In the genomic region with DNA sequence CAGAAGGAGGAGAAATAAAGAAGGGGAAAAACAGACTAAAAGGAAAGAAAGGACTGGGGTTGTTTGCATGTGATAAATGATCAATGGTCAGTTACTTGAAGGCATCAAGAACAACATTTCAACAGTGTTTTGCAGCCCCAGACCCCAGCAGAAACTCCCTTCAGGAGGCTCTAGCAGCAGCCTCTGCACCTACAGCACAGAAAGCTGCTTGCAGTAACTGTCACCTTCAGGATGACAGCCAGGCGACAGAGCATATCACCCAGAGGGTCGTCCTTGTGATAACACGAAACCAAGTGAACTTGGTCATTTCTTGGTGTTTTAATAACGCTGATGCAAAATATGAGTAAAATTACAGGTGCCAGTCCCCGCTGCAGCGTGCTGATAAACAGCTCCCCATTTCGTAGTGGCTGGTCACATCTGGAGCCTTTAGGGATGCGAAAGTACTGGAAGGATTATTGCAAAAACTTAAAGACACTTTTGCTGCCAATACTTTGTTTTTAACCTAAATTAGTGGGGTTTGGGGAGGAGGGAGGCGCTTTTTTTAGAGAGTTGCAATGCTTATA, we compare ENCODE assay signal across 8 mouse cellular contexts. TPM values are rescaled to one million over a fixed set of nuclear protein-coding genes. Genes with fewer than 3 reads are reported as not detected.
DNase-seq lines count a peak whose midpoint lies in the region; ATAC-seq and TF ChIP-seq lines count a peak whose summit lies in the region.
"Had no signal": no experiment of that assay in that cellular context is flagged by ENCODE, and none has a peak within 500 bp of the region (broad histone marks: within the 10 kb centered on the region; RNA-seq: fewer than 3 reads in every experiment).

No protein-coding gene starts in this region.

- H3K9me3 ChIP-seq in midbrain, embryonic 16.5 days (replicated peaks; ENCODE audit: control insufficient read depth, low read length, poor library complexity, severe bottlenecking) = no peaks in the 10 kb centered on the region
- no peaks in the 10 kb centered on the region for H3K9me3 ChIP-seq in stomach, postnatal 0 days (ENCODE audit: control insufficient read depth, low read length)
- H3K9me3 ChIP-seq: neural tube, embryonic 12.5 days had no signal

- peak overlapping the region; percentile 43 for H3K4me2 ChIP-seq in midbrain, embryonic 16.5 days (ENCODE audit: low read length)
- no peak overlapping the region; the same call in 1 of the 2 replicates for H3K4me2 ChIP-seq in stomach, postnatal 0 days (replicated peaks; ENCODE audit: low read depth)
- H3K4me2 ChIP-seq: neural tube, embryonic 12.5 days had no signal

- H3K27me3 ChIP-seq in midbrain, embryonic 16.5 days (ENCODE audit: control insufficient read depth, insufficient read depth, low read depth, low read length) = no peaks in the 10 kb centered on the region
- no peaks in the 10 kb centered on the region for H3K27me3 ChIP-seq in stomach, postnatal 0 days (ENCODE audit: control insufficient read depth, insufficient read depth, low read length)
- H3K27me3 ChIP-seq: neural tube, embryonic 12.5 days had no signal

- H3K27ac ChIP-seq in midbrain, embryonic 16.5 days (ENCODE audit: low read length) = peak overlapping the region; percentile 71
- no peak overlapping the region for H3K27ac ChIP-seq in stomach, postnatal 0 days (replicated peaks)
- H3K27ac ChIP-seq: neural tube, embryonic 12.5 days had no signal

- peak overlapping the region; percentile 9 for H3K4me3 ChIP-seq in midbrain, embryonic 16.5 days (ENCODE audit: low read depth, low read length)
- H3K4me3 ChIP-seq in stomach, postnatal 0 days (ENCODE audit: low read depth, low read length) = no peak overlapping the region
- H3K4me3 ChIP-seq: neural tube, embryonic 12.5 days had no signal

- no peaks in the 10 kb centered on the region for H3K36me3 ChIP-seq in midbrain, embryonic 16.5 days (ENCODE audit: control insufficient read depth, insufficient read depth, low read length)
- H3K36me3 ChIP-seq in stomach, postnatal 0 days (ENCODE audit: control insufficient read depth, insufficient read depth, low read length) = no peaks in the 10 kb centered on the region
- H3K36me3 ChIP-seq: neural tube, embryonic 12.5 days had no signal

- peak; percentile 76 for ATAC-seq in midbrain, embryonic 16.5 days
- ATAC-seq in stomach, postnatal 0 days (ENCODE audit: low FRiP score, low TSS enrichment) = no peak; the same call in 1 of the 2 replicates

- TF ChIP-seq CTCF in stomach, postnatal 0 days (IDR thresholded peaks at IDR 0.05; ENCODE audit: low read depth) = no peak

- TF ChIP-seq EP300 in stomach, postnatal 0 days (optimal IDR thresholded peaks at IDR 0.05) = no peak

- DNase-seq in adrenal gland, adult 2 months = peak; percentile 61
- DNase-seq in c-Kit-positive CD71-positive TER-119-positive erythroid progenitor cells, embryonic 14.5 days (ENCODE audit: low spot score) = peak; percentile 49
- peak; percentile 46 to 50 for DNase-seq in gastrocnemius, adult 8-10 months (ENCODE audit: low spot score in 2 of 2)
- DNase-seq in hindlimb bud, embryonic 11.5 days (ENCODE audit: extremely low spot score, low read depth, low spot score) = peak; percentile 54
- DNase-seq in liver = peak; percentile 51
- peak; percentile 49 for DNase-seq in stomach, postnatal 0 days (ENCODE audit: low spot score)

- H3K9ac ChIP-seq in midbrain, embryonic 16.5 days (ENCODE audit: low read depth, low read length) = no peak overlapping the region
- H3K9ac ChIP-seq in stomach, postnatal 0 days (ENCODE audit: low read length) = no peak overlapping the region
- H3K9ac ChIP-seq: neural tube, embryonic 12.5 days had no signal

- 20% methylated on average over 9 of the region's 9 CpGs for WGBS in midbrain, embryonic 16.5 days
- WGBS in stomach, postnatal 0 days = 12% methylated on average over 9 of the region's 9 CpGs

- peaks cover 20% of the 10 kb centered on the region for H3K4me1 ChIP-seq in midbrain, embryonic 16.5 days (ENCODE audit: control insufficient read depth, insufficient read depth, low read length)
- H3K4me1 ChIP-seq in stomach, postnatal 0 days (replicated peaks; ENCODE audit: control insufficient read depth, insufficient read depth) = 0 out of 2 replicates have a peak, but pooled peaks cover 2% of the 10 kb centered on the region

RNA-seq across cellular contexts. Expression of gene Ssbp2, which starts 38.6 kb away (rescaled TPM):
- total RNA-seq in adrenal gland, adult 2 months (2021) = 10 to 100 TPM; 23.8 to 41.2 TPM
- polyA plus RNA-seq in adrenal gland, adult 2 months (2012; rRNA removed) = 3.9 and 5.5 TPM in 2 replicates
- 10 to 100 TPM; 15.5 to 21.7 (median 17.8) TPM for total RNA-seq in gastrocnemius, adult 8-10 months (2022)
- polyA plus RNA-seq in midbrain, embryonic 16.5 days (2015; fragmentation: Nextera tagmentation; extraction: Ambion mirVana) = 227 and 255 TPM in 2 replicates
- polyA plus RNA-seq in stomach, postnatal 0 days (2015; fragmentation: Nextera tagmentation; extraction: Ambion mirVana) = 59.2 and 69.0 TPM in 2 replicates
